Mouse (Mus musculus): ENCODE results near the gene Wfdc17. TPM values are rescaled to one million over a fixed set of nuclear protein-coding genes. Genes with fewer than 3 reads are reported as not detected.
A peak's percentile ranks its signal among the peaks of the same experiment; 100 is the strongest.

Wfdc17 gene
- polyA plus RNA-seq, 1 experiment from 2014 or later = 7.1 TPM

DNA sequence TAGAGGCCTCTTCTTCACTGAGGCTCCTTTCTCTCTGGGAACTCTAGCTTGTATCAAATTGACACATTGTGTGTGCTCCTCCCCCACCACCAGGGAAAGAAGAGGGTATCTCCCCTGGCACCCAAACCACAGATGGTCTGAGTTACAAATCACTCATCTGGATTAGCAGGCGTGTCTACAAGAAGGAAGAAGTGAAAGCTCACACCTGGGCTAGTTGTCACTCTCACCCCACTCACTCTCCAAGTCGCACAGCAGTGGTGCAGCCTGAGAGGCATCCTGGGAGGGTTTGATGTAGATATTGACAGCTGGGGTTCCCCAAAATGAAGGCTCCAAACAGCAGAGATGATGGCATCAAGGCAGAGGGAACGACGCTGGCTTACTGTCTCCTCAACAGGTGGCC, 42.4 kb downstream of the Wfdc17 start:
- no peak overlapping the region for H3K27ac ChIP-seq (ENCODE audit: low read depth, low read length)
- ATAC-seq (replicated peaks; ENCODE audit: low FRiP score) (no peak), DNase-seq (ENCODE audit: low spot score) (no peak)
- no peaks in the 10 kb centered on the region for H3K4me1 ChIP-seq (replicated peaks; ENCODE audit: control insufficient read depth, insufficient read depth, low read length)
- no peak overlapping the region for H3K4me2 ChIP-seq
- 61% methylated on average over 4 of the region's 4 CpGs for WGBS
- no peak overlapping the region for H3K9ac ChIP-seq (ENCODE audit: low read depth, low read length)
- H3K27me3 ChIP-seq (replicated peaks; ENCODE audit: control insufficient read depth, insufficient read depth, low read length) = peaks cover 7% of the 10 kb centered on the region
- H3K9me3 ChIP-seq (ENCODE audit: control insufficient read depth, low read length) = no peaks in the 10 kb centered on the region
- no peak overlapping the region for H3K4me3 ChIP-seq (ENCODE audit: low read depth, low read length)
- no peaks in the 10 kb centered on the region for H3K36me3 ChIP-seq (ENCODE audit: control insufficient read depth, insufficient read depth, low read length)

DNA sequence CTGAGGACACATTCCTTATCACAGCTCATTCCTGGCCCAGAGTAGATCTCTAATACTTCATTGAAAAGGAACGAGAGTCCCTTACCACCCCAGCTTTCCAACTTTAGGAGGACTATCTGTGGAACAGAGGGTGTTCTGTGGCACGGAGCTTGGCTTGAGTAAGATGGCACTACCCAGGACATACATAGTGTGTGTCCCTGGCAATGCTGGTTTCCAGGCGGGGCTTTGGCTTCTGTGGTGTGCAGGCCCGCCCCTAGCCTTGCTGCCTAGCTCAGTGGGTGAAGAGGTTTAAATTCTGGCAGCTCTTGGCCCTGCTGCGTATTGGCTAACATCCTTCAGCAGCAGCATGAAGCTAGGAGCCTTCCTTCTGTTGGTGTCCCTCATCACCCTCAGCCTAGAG, 42.9 kb downstream of the Wfdc17 start, which contains the start of gene Wfdc21:
Wfdc21 (plus strand) TSS at position 260 of the 400 bp plus-strand sequence.
- peaks cover 7% of the 10 kb centered on the region for H3K27me3 ChIP-seq (replicated peaks; ENCODE audit: control insufficient read depth, insufficient read depth, low read length)

DNA sequence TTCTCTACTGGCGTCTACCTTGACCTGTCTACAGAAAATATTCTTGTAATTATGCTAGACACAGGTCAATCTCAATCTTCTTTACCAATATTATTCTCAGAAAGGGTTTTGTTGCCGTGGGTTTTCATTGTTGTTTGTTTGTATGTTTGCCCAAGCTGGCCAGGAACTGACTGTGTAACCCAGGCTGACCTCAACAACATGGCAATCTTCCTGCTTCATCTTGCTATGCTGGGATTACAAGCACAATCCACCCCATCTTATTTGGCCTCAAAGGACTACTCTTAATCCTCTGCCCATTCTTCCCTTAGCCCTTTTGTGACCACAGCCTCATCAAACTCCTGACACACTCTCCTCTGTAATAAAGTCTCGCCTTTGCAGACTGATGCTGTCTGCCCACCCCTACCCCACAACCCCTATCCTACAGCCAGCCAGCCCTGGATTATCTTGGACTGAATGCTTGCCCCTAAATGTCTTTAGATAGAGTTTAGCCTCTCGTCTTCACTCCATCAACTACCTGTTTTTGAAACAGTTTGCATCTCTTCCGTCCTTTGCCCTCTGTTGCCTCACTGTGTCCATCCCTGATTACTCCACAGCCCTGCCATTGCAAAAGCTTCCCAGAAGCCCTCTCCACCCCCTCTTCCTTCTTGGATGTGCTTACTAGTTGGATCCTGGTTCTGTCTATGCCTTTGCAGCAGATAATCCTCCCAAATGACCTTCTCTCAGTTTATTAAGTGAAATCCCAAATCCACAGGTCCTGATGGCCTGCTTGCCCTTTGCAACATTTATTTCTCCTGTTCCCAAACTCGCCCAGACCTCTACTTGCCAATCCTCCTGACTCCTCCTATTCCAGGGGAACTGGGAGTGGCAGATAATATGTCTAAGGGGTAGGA, 43.8 kb downstream of the Wfdc17 start:
- DNase-seq (ENCODE audit: low spot score) = no peak
- H3K9ac ChIP-seq (ENCODE audit: low read depth, low read length) = no peak overlapping the region
- 55% methylated on average over 6 of the region's 6 CpGs for WGBS
- H3K9me3 ChIP-seq (ENCODE audit: control insufficient read depth, low read length) = no peaks in the 10 kb centered on the region
- peaks cover 7% of the 10 kb centered on the region for H3K27me3 ChIP-seq (replicated peaks; ENCODE audit: control insufficient read depth, insufficient read depth, low read length)
- no peak overlapping the region for H3K4me3 ChIP-seq (ENCODE audit: low read depth, low read length)
- no peak overlapping the region for H3K27ac ChIP-seq (ENCODE audit: low read depth, low read length)
- H3K4me1 ChIP-seq (replicated peaks; ENCODE audit: control insufficient read depth, insufficient read depth, low read length) = no peaks in the 10 kb centered on the region
- no peaks in the 10 kb centered on the region for H3K36me3 ChIP-seq (ENCODE audit: control insufficient read depth, insufficient read depth, low read length)
- no peak overlapping the region for H3K4me2 ChIP-seq
- ATAC-seq (replicated peaks; ENCODE audit: low FRiP score) = no peak

More for the DNA sequence above, 42.9 kb downstream of the Wfdc17 start, which contains the start of gene Wfdc21:
- Histone ChIP-seq H3K4me2 (no peak within 1 kb of the TSS), H3K27ac (ENCODE audit: low read depth, low read length) (no peak within 1 kb of the TSS), H3K4me1 (replicated peaks; ENCODE audit: control insufficient read depth, insufficient read depth, low read length) (no peaks in the 10 kb centered on the region), H3K9me3 (ENCODE audit: control insufficient read depth, low read length) (no peaks in the 10 kb centered on the region), H3K4me3 (ENCODE audit: low read depth, low read length) (no peak within 1 kb of the TSS), H3K9ac (ENCODE audit: low read depth, low read length) (no peak within 1 kb of the TSS), H3K36me3 (ENCODE audit: control insufficient read depth, insufficient read depth, low read length) (no peaks in the 10 kb centered on the region)
- 63% methylated on average over 5 of the region's 5 CpGs for WGBS
- ATAC-seq (replicated peaks; ENCODE audit: low FRiP score) (no peak), DNase-seq (ENCODE audit: low spot score) (no peak)

- Histone ChIP-seq H3K27me3 (replicated peaks; ENCODE audit: control insufficient read depth, insufficient read depth, low read length) (no peaks in the 10 kb centered on the region), H3K4me2 (peak within 1 kb of the TSS; percentile 83), H3K36me3 (ENCODE audit: control insufficient read depth, insufficient read depth, low read length) (peaks cover 4% of the 10 kb centered on the region), H3K9ac (ENCODE audit: low read depth, low read length) (peak within 1 kb of the TSS; percentile 81), H3K27ac (ENCODE audit: low read depth, low read length) (peak within 1 kb of the TSS; percentile 78), H3K9me3 (ENCODE audit: control insufficient read depth, low read length) (no peaks in the 10 kb centered on the region), H3K4me3 (ENCODE audit: low read depth, low read length) (peak within 1 kb of the TSS; percentile 80), H3K4me1 (replicated peaks; ENCODE audit: control insufficient read depth, insufficient read depth, low read length) (peaks cover 7% of the 10 kb centered on the region)
- DNase-seq (ENCODE audit: low spot score) = peak; percentile 84
- ATAC-seq (replicated peaks; ENCODE audit: low FRiP score) = peak; percentile 94
- WGBS = under 1% methylated on average over 47 of the region's 47 CpGs
Observed at GRCm38 (mm10) chr11:83753581-83754181, 49.9 kb downstream of the Wfdc17 start, which contains the start of gene Heatr6. Heatr6 (plus strand) TSS chr11:83753696.

DNA sequence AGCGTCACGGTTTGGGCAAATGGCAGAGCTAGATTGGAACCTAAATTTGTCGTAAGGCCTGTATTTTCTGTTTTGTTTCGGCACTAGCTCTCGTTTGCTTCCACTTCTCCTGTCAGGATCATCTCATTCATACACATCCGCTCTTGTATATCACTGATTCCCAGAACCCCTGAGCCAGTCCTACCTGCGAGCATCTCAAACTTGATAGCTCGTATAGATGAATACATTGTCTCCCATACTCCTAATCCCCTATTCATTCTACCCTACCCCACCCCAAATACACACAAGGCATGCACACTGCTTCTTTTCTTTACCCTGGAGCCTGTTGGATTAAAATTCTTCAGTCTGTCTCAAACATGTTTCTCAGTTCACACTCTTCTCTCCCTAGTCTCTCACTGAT, 50.4 kb downstream of the Wfdc17 start:
- Histone ChIP-seq H3K4me3 (ENCODE audit: low read depth, low read length) (peak overlapping the region; percentile 80), H3K27ac (ENCODE audit: low read depth, low read length) (peak overlapping the region; percentile 78; the same call in 1 of the 2 replicates), H3K4me1 (replicated peaks; ENCODE audit: control insufficient read depth, insufficient read depth, low read length) (peaks cover 7% of the 10 kb centered on the region), H3K9ac (ENCODE audit: low read depth, low read length) (peak overlapping the region; percentile 81), H3K4me2 (peak overlapping the region; percentile 83), H3K36me3 (ENCODE audit: control insufficient read depth, insufficient read depth, low read length) (peaks cover 4% of the 10 kb centered on the region), H3K27me3 (replicated peaks; ENCODE audit: control insufficient read depth, insufficient read depth, low read length) (no peaks in the 10 kb centered on the region), H3K9me3 (ENCODE audit: control insufficient read depth, low read length) (no peaks in the 10 kb centered on the region)
- ATAC-seq (replicated peaks; ENCODE audit: low FRiP score) (no peak), DNase-seq (ENCODE audit: low spot score) (no peak)
- 10% methylated on average over 8 of the region's 8 CpGs for WGBS

Other genes starting within 250 kb of the Wfdc17 start
- 0.71 and 0.88 TPM in 2 replicates for gene Mmp28, start 240.9 kb upstream of the Wfdc17 start, polyA plus RNA-seq (2014; fragmentation: Nextera tagmentation; extraction: Ambion mirVana)
- 6.0 and 6.6 TPM in 2 replicates for gene Taf15, start 230.9 kb upstream of the Wfdc17 start, polyA plus RNA-seq (2014; fragmentation: Nextera tagmentation; extraction: Ambion mirVana)
- not detected in 2 replicates for gene Heatr9, start 181.8 kb upstream of the Wfdc17 start, polyA plus RNA-seq (2014; fragmentation: Nextera tagmentation; extraction: Ambion mirVana)
- not detected in 2 replicates for gene Ccl5, start 173.5 kb upstream of the Wfdc17 start, polyA plus RNA-seq (2014; fragmentation: Nextera tagmentation; extraction: Ambion mirVana)
- gene Ccl9, start 125.4 kb upstream of the Wfdc17 start, polyA plus RNA-seq (2014; fragmentation: Nextera tagmentation; extraction: Ambion mirVana) = 5.5 and 8.7 TPM in 2 replicates
- 14.7 and 16.1 TPM in 2 replicates for gene Ccl6, start 110.9 kb upstream of the Wfdc17 start, polyA plus RNA-seq (2014; fragmentation: Nextera tagmentation; extraction: Ambion mirVana)
- gene Rpl9-ps1, start 58.4 kb upstream of the Wfdc17 start, polyA plus RNA-seq (2014; fragmentation: Nextera tagmentation; extraction: Ambion mirVana) = not detected in 2 replicates
- gene Ccl3, start 54.6 kb upstream of the Wfdc17 start, polyA plus RNA-seq (2014; fragmentation: Nextera tagmentation; extraction: Ambion mirVana) = 1.7 and 1.8 TPM in 2 replicates
- 1.1 TPM in 1 of 2 replicates, not detected in the other for gene Ccl4, start 41.4 kb upstream of the Wfdc17 start, polyA plus RNA-seq (2014; fragmentation: Nextera tagmentation; extraction: Ambion mirVana)
- not detected in 2 replicates for gene Wfdc18, start 5.0 kb downstream of the Wfdc17 start, polyA plus RNA-seq (2014; fragmentation: Nextera tagmentation; extraction: Ambion mirVana)
- gene Wfdc21, start 42.9 kb downstream of the Wfdc17 start, polyA plus RNA-seq (2014; fragmentation: Nextera tagmentation; extraction: Ambion mirVana) = 1.6 and 2.0 TPM in 2 replicates
- gene Heatr6, start 49.7 kb downstream of the Wfdc17 start, polyA plus RNA-seq (2014; fragmentation: Nextera tagmentation; extraction: Ambion mirVana) = 14.5 and 16.8 TPM in 2 replicates
- 4.5 and 5.0 TPM in 2 replicates for gene Hnf1b, start 146.1 kb downstream of the Wfdc17 start, polyA plus RNA-seq (2014; fragmentation: Nextera tagmentation; extraction: Ambion mirVana)
- 38.1 and 42.3 TPM in 2 replicates for gene Ddx52, start 238.1 kb downstream of the Wfdc17 start, polyA plus RNA-seq (2014; fragmentation: Nextera tagmentation; extraction: Ambion mirVana)

Measured in liver, embryonic 11.5 days (tissue).